Mouse (Mus musculus): ENCODE results near the gene Spo11. TPM values are rescaled to one million over a fixed set of nuclear protein-coding genes. Genes with fewer than 3 reads are reported as not detected.

Spo11 gene
- polyA plus RNA-seq, 2 experiments: 2.5 to 3.2 TPM

GRCm38 (mm10) chr2:172966480-172966879, 11.0 kb upstream of the Spo11 start:
- no peak for DNase-seq (ENCODE audit: low spot score)
- Histone ChIP-seq H3K4me2 (replicated peaks; ENCODE audit: low read depth, low read length, severe bottlenecking) (no peak overlapping the region), H3K9me3 (ENCODE audit: control insufficient read depth, low read length) (no peaks in the 10 kb centered on the region), H3K27me3 (ENCODE audit: control insufficient read depth, insufficient read depth, low read length) (no peaks in the 10 kb centered on the region), H3K27ac (replicated peaks; ENCODE audit: low read depth, low read length) (no peak overlapping the region), H3K4me3 (replicated peaks; ENCODE audit: low read length) (no peak overlapping the region), H3K9ac (ENCODE audit: low read depth, low read length, severe bottlenecking) (no peak overlapping the region), H3K4me1 (ENCODE audit: control insufficient read depth, insufficient read depth, low read length) (no peaks in the 10 kb centered on the region), H3K36me3 (ENCODE audit: control insufficient read depth, insufficient read depth, low read length) (no peaks in the 10 kb centered on the region)
- ATAC-seq (ENCODE audit: low FRiP score, low read depth): no peak
- no peak for TF ChIP-seq POLR2A (IDR thresholded peaks at IDR 0.05; ENCODE audit: borderline replicate concordance, extremely low read depth, insufficient read depth, insufficient read length)
- 86% methylated on average over 5 of the region's 5 CpGs for WGBS

- no peak overlapping the region for H3K27ac ChIP-seq (replicated peaks; ENCODE audit: low read depth, low read length)
- peaks cover 4% of the 10 kb centered on the region; the same call in 1 of the 2 replicates for H3K4me1 ChIP-seq (ENCODE audit: control insufficient read depth, insufficient read depth, low read length)
- no peaks in the 10 kb centered on the region for H3K27me3 ChIP-seq (ENCODE audit: control insufficient read depth, insufficient read depth, low read length)
- WGBS: 90% methylated on average over 2 of the region's 2 CpGs
- H3K9me3 ChIP-seq (ENCODE audit: control insufficient read depth, low read length): no peaks in the 10 kb centered on the region
- no peak overlapping the region for H3K4me2 ChIP-seq (replicated peaks; ENCODE audit: low read depth, low read length, severe bottlenecking)
- DNase-seq (ENCODE audit: low spot score) (no peak), ATAC-seq (ENCODE audit: low FRiP score, low read depth) (no peak)
- no peak for TF ChIP-seq POLR2A (IDR thresholded peaks at IDR 0.05; ENCODE audit: borderline replicate concordance, extremely low read depth, insufficient read depth, insufficient read length)
- no peaks in the 10 kb centered on the region for H3K36me3 ChIP-seq (ENCODE audit: control insufficient read depth, insufficient read depth, low read length)
- no peak overlapping the region for H3K4me3 ChIP-seq (replicated peaks; ENCODE audit: low read length)
- no peak overlapping the region for H3K9ac ChIP-seq (ENCODE audit: low read depth, low read length, severe bottlenecking)
Observed at GRCm38 (mm10) chr2:172971865-172972264, 5.6 kb upstream of the Spo11 start.

GRCm38 (mm10) chr2:172973806-172974565, 3.5 kb upstream of the Spo11 start:
- DNase-seq (ENCODE audit: low spot score) (no peak), ATAC-seq (ENCODE audit: low FRiP score, low read depth) (no peak)
- Histone ChIP-seq H3K9me3 (ENCODE audit: control insufficient read depth, low read length) (no peaks in the 10 kb centered on the region), H3K36me3 (ENCODE audit: control insufficient read depth, insufficient read depth, low read length) (no peaks in the 10 kb centered on the region), H3K9ac (ENCODE audit: low read depth, low read length, severe bottlenecking) (no peak overlapping the region), H3K27me3 (ENCODE audit: control insufficient read depth, insufficient read depth, low read length) (no peaks in the 10 kb centered on the region), H3K27ac (replicated peaks; ENCODE audit: low read depth, low read length) (no peak overlapping the region), H3K4me2 (replicated peaks; ENCODE audit: low read depth, low read length, severe bottlenecking) (no peak overlapping the region), H3K4me3 (replicated peaks; ENCODE audit: low read length) (no peak overlapping the region), H3K4me1 (ENCODE audit: control insufficient read depth, insufficient read depth, low read length) (peaks cover 15% of the 10 kb centered on the region)
- TF ChIP-seq POLR2A (IDR thresholded peaks at IDR 0.05; ENCODE audit: borderline replicate concordance, extremely low read depth, insufficient read depth, insufficient read length): no peak
- WGBS: 19% methylated on average over 7 of the region's 7 CpGs

- H3K27ac ChIP-seq (replicated peaks; ENCODE audit: low read depth, low read length): no peak overlapping the region
- WGBS: 44% methylated on average over 7 of the region's 7 CpGs
- ATAC-seq (ENCODE audit: low FRiP score, low read depth): no peak
- TF ChIP-seq POLR2A (IDR thresholded peaks at IDR 0.05; ENCODE audit: borderline replicate concordance, extremely low read depth, insufficient read depth, insufficient read length): no peak
- H3K36me3 ChIP-seq (ENCODE audit: control insufficient read depth, insufficient read depth, low read length): no peaks in the 10 kb centered on the region
- no peaks in the 10 kb centered on the region for H3K27me3 ChIP-seq (ENCODE audit: control insufficient read depth, insufficient read depth, low read length)
- H3K9ac ChIP-seq (ENCODE audit: low read depth, low read length, severe bottlenecking): no peak overlapping the region
- H3K4me1 ChIP-seq (ENCODE audit: control insufficient read depth, insufficient read depth, low read length): peaks cover 15% of the 10 kb centered on the region
- no peak for DNase-seq (ENCODE audit: low spot score)
- H3K4me2 ChIP-seq (replicated peaks; ENCODE audit: low read depth, low read length, severe bottlenecking): no peak overlapping the region
- no peak overlapping the region for H3K4me3 ChIP-seq (replicated peaks; ENCODE audit: low read length)
- H3K9me3 ChIP-seq (ENCODE audit: control insufficient read depth, low read length): no peaks in the 10 kb centered on the region
Observed at GRCm38 (mm10) chr2:172974701-172975100, 2.8 kb upstream of the Spo11 start.

- Histone ChIP-seq H3K27ac (replicated peaks; ENCODE audit: low read depth, low read length) (no peak overlapping the region), H3K9ac (ENCODE audit: low read depth, low read length, severe bottlenecking) (no peak overlapping the region), H3K4me3 (replicated peaks; ENCODE audit: low read length) (no peak overlapping the region), H3K36me3 (ENCODE audit: control insufficient read depth, insufficient read depth, low read length) (no peaks in the 10 kb centered on the region), H3K4me2 (replicated peaks; ENCODE audit: low read depth, low read length, severe bottlenecking) (no peak overlapping the region), H3K4me1 (ENCODE audit: control insufficient read depth, insufficient read depth, low read length) (peaks cover 15% of the 10 kb centered on the region), H3K9me3 (ENCODE audit: control insufficient read depth, low read length) (peaks cover 3% of the 10 kb centered on the region; the same call in 1 of the 2 replicates), H3K27me3 (ENCODE audit: control insufficient read depth, insufficient read depth, low read length) (no peaks in the 10 kb centered on the region)
- DNase-seq (ENCODE audit: low spot score) (no peak), ATAC-seq (ENCODE audit: low FRiP score, low read depth) (no peak)
- 92% methylated on average over 6 of the region's 6 CpGs for WGBS
- TF ChIP-seq POLR2A (IDR thresholded peaks at IDR 0.05; ENCODE audit: borderline replicate concordance, extremely low read depth, insufficient read depth, insufficient read length): no peak
Observed at GRCm38 (mm10) chr2:172975159-172975558, 2.3 kb upstream of the Spo11 start.

Data from limb, embryonic 14.5 days (tissue).